In the genomic region with DNA sequence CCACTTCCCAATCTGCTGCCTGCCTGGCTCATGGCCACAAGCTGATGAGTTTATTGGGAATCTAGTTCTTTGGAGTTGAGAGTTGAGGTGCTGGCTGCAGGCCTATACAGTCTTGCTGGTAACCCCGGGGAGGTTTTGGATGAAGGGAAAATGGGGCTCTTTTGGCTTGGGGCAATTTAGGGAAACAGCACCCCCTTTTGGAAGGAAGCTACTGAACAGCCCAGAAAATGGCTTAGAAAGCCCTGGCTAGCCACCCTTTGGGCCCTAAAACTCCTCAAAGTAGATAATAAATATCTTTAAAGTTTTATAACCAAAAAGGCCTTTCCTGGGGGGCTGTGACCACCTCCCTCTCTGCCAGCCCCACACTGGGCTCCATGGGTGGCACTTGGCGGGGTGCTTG, we compare ENCODE assay signal across 22 mouse cellular contexts.
DNase-seq lines count a peak whose midpoint lies in the region; ATAC-seq and TF ChIP-seq lines count a peak whose summit lies in the region.
"Had no signal": no experiment of that assay in that cellular context is flagged by ENCODE, and none has a peak within 500 bp of the region (broad histone marks: within the 10 kb centered on the region; RNA-seq: fewer than 3 reads in every experiment).

No protein-coding gene starts in this region.

- H3K4me1 ChIP-seq in kidney, postnatal 0 days (replicated peaks; ENCODE audit: insufficient read depth, low read length) = no peaks in the 10 kb centered on the region
- H3K4me1 ChIP-seq: embryonic facial prominence, embryonic 13.5 days; hindbrain, embryonic 13.5 days; midbrain, embryonic 12.5 days had no signal

- H3K4me3 ChIP-seq in kidney, postnatal 0 days (replicated peaks; ENCODE audit: low read depth, low read length) = no peak overlapping the region
- H3K4me3 ChIP-seq: embryonic facial prominence, embryonic 13.5 days; hindbrain, embryonic 13.5 days; midbrain, embryonic 12.5 days; neural tube, embryonic 13.5 days had no signal

- H3K27ac ChIP-seq in kidney, postnatal 0 days = no peak overlapping the region
- H3K27ac ChIP-seq: embryonic facial prominence, embryonic 13.5 days; hindbrain, embryonic 13.5 days; midbrain, embryonic 12.5 days; neural tube, embryonic 13.5 days had no signal

- WGBS in kidney, postnatal 0 days = 84% methylated on average over 2 of the region's 2 CpGs

- no peaks in the 10 kb centered on the region for H3K36me3 ChIP-seq in kidney, postnatal 0 days (ENCODE audit: insufficient read depth, low read length)
- H3K36me3 ChIP-seq: embryonic facial prominence, embryonic 13.5 days had no signal

- 0 out of 2 replicates have a peak, but pooled peaks have one; percentile 10 for TF ChIP-seq CTCF in kidney, postnatal 0 days (IDR thresholded peaks at IDR 0.05; ENCODE audit: low read depth)

- H3K9ac ChIP-seq in kidney, postnatal 0 days (ENCODE audit: low read depth, low read length) = no peak overlapping the region
- H3K9ac ChIP-seq: embryonic facial prominence, embryonic 13.5 days; hindbrain, embryonic 13.5 days; lung, embryonic 14.5 days; midbrain, embryonic 12.5 days; neural tube, embryonic 13.5 days had no signal

- H3K4me2 ChIP-seq in kidney, postnatal 0 days (ENCODE audit: low read length) = no peak overlapping the region
- H3K4me2 ChIP-seq: embryonic facial prominence, embryonic 13.5 days; hindbrain, embryonic 13.5 days; liver, embryonic 11.5 days; lung, embryonic 14.5 days; midbrain, embryonic 12.5 days; neural tube, embryonic 13.5 days had no signal

- H3K27me3 ChIP-seq in kidney, postnatal 0 days (ENCODE audit: insufficient read depth, low read length) = no peaks in the 10 kb centered on the region
- H3K27me3 ChIP-seq: embryonic facial prominence, embryonic 13.5 days; hindbrain, embryonic 13.5 days; midbrain, embryonic 12.5 days; neural tube, embryonic 13.5 days had no signal

- ATAC-seq in kidney, postnatal 0 days (replicated peaks; ENCODE audit: low FRiP score, low read depth) = no peak

- DNase-seq in cerebellum, postnatal 10 days = peak; percentile 45 to 49
- DNase-seq in cerebellum, adult 8-10 months = no peak
- no peak for DNase-seq in kidney, postnatal 0 days (ENCODE audit: low spot score)
- DNase-seq in kidney, postnatal 36 days = no peak
- peak; percentile 10 for DNase-seq in A20 (ENCODE audit: low read depth, low spot score)
- DNase-seq in c-Kit-positive CD71-negative TER-119-negative erythroid progenitor cells, embryonic 14.5 days (ENCODE audit: low read depth) = peak; percentile 2
- no peak for DNase-seq in right cerebral cortex, adult 2 months (ENCODE audit: low spot score in 2 of 2)
- no peak for DNase-seq in urinary bladder, adult 18-20 months (ENCODE audit: low spot score in 2 of 2)
- DNase-seq: cerebellum, adult 11 months; cerebellum, postnatal 36 days; gastrocnemius, postnatal 14 days; heart, postnatal 10 days; kidney, adult 18-20 months; kidney, postnatal 25 days; left cerebral cortex, postnatal 4 days; lung, embryonic 14.5 days; thymus, adult 18-20 months had no signal

- no peaks in the 10 kb centered on the region for H3K9me3 ChIP-seq in kidney, postnatal 0 days (replicated peaks; ENCODE audit: low read length)
- H3K9me3 ChIP-seq: embryonic facial prominence, embryonic 13.5 days; hindbrain, embryonic 13.5 days; midbrain, embryonic 12.5 days; neural tube, embryonic 13.5 days had no signal

Comparison
In these comparisons a context has a peak if more than half of its experiments do, and no peak if none do; other contexts are left out.
1. DNase-seq: peak in cerebellum, postnatal 10 days (2 of 2), A20 (single experiment) and c-Kit-positive CD71-negative TER-119-negative erythroid progenitor cells, embryonic 14.5 days (single experiment); none in cerebellum, adult 8-10 months (single experiment), kidney, postnatal 0 days (single experiment), kidney, postnatal 36 days (0 of 2), right cerebral cortex, adult 2 months (0 of 2) and urinary bladder, adult 18-20 months (0 of 2).